Mouse (Mus musculus) heart, embryonic 13.5 days (tissue): ENCODE measurements at regions not wholly inside any gene's neighbourhood (a gene's known extent, or its start where the extent isn't known, plus 50 kb on each side); places are given as distances from the start of the nearest gene placed in this dataset.
"Not testable (repeated sequence)": the region's sequence is repeated elsewhere in the genome, so short reads cannot be mapped to it uniquely, and the experiment has no call there.

Source experiments
- ATAC-seq: fragments of 200-750 bp; cut with Nextera tagmentation; 2 replicates; pipeline ENCODE4 v1.8.0; 2017; ENCODE audit warnings: moderate TSS enrichment; ENCODE audit not compliant: insufficient number of reproducible peaks, low FRiP score, low TSS enrichment; ENCODE audit errors: extremely low read depth
- H3K27ac ChIP-seq: fragments of 300-500 bp; sonication (generic); replicated peaks from 2 replicates; pipeline ENCODE4 v1.5.1; 2015; ENCODE audit warnings: moderate library complexity, mild to moderate bottlenecking, inconsistent platforms
- H3K27me3 ChIP-seq: fragments of 300-500 bp; sonication (generic); replicated peaks from 2 replicates; pipeline ENCODE4 v1.6.1; 2015; ENCODE audit warnings: mild to moderate bottlenecking, inconsistent platforms
- H3K36me3 ChIP-seq: fragments of 300-500 bp; sonication (generic); 2 replicates; pipeline ENCODE4 v1.6.1; 2015; ENCODE audit warnings: mild to moderate bottlenecking, inconsistent platforms
- H3K4me1 ChIP-seq: fragments of 300-500 bp; sonication (generic); 2 replicates; pipeline ENCODE4 v1.6.1; 2015; ENCODE audit warnings: inconsistent platforms
- H3K4me2 ChIP-seq: fragments of 300-500 bp; sonication (generic); 2 replicates; pipeline ENCODE4 v1.6.1; 2015; ENCODE audit warnings: inconsistent platforms, mild to moderate bottlenecking, moderate library complexity
- H3K4me3 ChIP-seq: fragments of 300-500 bp; sonication (generic); 2 replicates; pipeline ENCODE4 v1.5.1; 2015; ENCODE audit warnings: moderate library complexity, mild to moderate bottlenecking, inconsistent platforms
- H3K9ac ChIP-seq: fragments of 300-500 bp; sonication (generic); 2 replicates; pipeline ENCODE4 v1.6.1; 2015; ENCODE audit warnings: inconsistent platforms, mild to moderate bottlenecking, moderate library complexity
- H3K9me3 ChIP-seq: fragments of 300-500 bp; sonication (generic); 2 replicates; pipeline ENCODE4 v1.6.1; 2016; ENCODE audit warnings: inconsistent platforms
- WGBS: fragments of 180-500 bp; shearing (Covaris S2); methylation state at CpG from one replicate; pipeline ENCODE4 v1.1.7; 2015; ENCODE audit warnings: mixed read lengths; 5-methylcytosine and 5-hydroxymethylcytosine counted together

- not testable (repeated sequence) for H3K9ac ChIP-seq, H3K4me1 ChIP-seq, H3K36me3 ChIP-seq, H3K9me3 ChIP-seq, ATAC-seq, H3K27me3 ChIP-seq, H3K27ac ChIP-seq, H3K4me3 ChIP-seq, H3K4me2 ChIP-seq
- 81% methylated on average over 15 of the region's 15 CpGs for WGBS
Measured at GRCm38 (mm10) chr13:13888847-13889246, 65.4 kb upstream of the B3galnt2 start.

GRCm38 (mm10) chr13:13889297-13890120 lies 64.8 kb upstream of the B3galnt2 start:
- no peaks in the 10 kb centered on the region for H3K9me3 ChIP-seq
- peak overlapping the region; percentile 53 for H3K4me3 ChIP-seq
- no peaks in the 10 kb centered on the region for H3K4me1 ChIP-seq
- WGBS: 22% methylated on average over 17 of the region's 17 CpGs
- no peak overlapping the region for H3K27ac ChIP-seq
- H3K9ac ChIP-seq: peak overlapping the region; percentile 72
- H3K4me2 ChIP-seq: peak overlapping the region; percentile 65
- ATAC-seq: peak; percentile 31; the same call in 1 of the 2 replicates
- H3K36me3 ChIP-seq: no peaks in the 10 kb centered on the region
- H3K27me3 ChIP-seq: no peaks in the 10 kb centered on the region

GRCm38 (mm10) chr13:13902186-13902585 lies 52.1 kb upstream of the B3galnt2 start:
- H3K27ac ChIP-seq, H3K9me3 ChIP-seq, H3K4me3 ChIP-seq, ATAC-seq, H3K4me2 ChIP-seq, H3K36me3 ChIP-seq, H3K4me1 ChIP-seq, H3K27me3 ChIP-seq, H3K9ac ChIP-seq: not testable (repeated sequence)
- WGBS: 84% methylated on average over 16 of the region's 16 CpGs
